Mouse (Mus musculus) inflammation-experienced regulatory T-cells, adult 6 months (primary cell): Measurements from ENCODE around the gene Nol10. TPM values are rescaled to one million over a fixed set of nuclear protein-coding genes. Genes with fewer than 3 reads are reported as not detected.
A peak's percentile ranks its signal among the peaks of the same experiment; 100 is the strongest.

Source experiments
- ATAC-seq: one replicate; pipeline ENCODE4 v1.8.0; 2017
- polyA plus RNA-seq, 3 experiments: library from polyadenylated mRNA; unstranded; fragments of 100-300 nt; shearing (Covaris generic); gene quantifications; one replicate each; pipeline ENCODE4 v1.2.1; 2017

Gene Nol10
- polyA plus RNA-seq, 3 experiments from 2014 or later: 27.7 to 35.0 (median 33.4) TPM

DNA sequence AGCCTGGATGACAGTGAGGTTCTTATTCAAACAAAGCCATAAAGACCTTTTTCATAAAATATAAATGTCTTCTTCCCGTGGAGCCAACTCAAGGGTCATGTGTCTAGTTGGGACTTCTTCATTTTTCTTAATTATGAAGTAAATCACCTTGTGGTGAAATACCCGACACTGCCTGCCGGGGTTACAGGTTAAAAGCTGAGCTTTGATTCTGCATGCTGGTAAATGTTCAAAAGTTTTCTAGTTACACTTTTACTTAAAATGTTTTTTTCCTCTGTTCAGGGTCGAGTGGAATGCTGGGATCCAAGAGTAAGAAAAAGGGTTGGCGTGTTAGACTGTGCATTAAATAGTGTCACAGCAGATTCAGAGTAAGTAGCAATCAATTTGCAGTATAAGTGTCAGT lies 14.1 kb downstream of the Nol10 start:
- ATAC-seq: no peak

DNA sequence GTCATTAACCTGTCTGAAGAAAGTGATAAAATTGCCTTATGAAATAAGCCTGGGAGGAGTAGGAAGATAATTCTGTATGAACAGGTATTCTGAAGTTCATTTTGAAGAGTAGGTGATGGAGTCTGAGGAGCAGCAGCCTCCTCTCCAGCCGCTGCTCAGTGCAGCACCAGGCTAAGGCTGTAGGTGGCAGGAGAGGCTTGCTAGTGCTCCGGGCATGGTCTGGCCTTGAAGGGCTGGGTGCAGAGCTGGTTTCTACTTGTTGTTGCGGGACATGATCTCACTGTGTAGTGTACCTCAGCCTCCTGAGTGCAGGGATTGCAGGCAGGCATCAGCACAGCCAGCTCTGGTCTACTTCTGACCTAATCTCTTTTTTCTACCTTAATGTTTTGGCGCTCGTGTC lies 18.7 kb downstream of the Nol10 start:
- ATAC-seq: peak; percentile 99

DNA sequence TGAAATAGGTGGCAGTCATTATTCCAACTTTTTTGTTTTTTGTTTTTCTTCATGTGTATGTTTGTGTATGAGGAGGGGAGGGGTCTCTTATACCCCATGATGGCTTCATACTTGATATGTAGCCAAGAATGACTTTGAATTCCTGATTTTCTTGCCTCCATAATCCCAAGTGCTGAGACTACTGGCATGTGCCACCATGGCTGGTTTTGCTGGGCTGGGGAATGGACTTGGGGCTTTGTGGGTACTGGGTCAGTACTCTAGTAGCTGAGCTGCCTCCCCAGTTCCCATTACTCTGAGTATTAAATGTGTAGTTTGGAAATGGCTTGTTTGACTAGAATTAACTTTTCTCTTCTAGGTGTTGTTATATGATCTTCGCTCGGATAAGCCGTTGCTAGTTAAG lies 20.9 kb downstream of the Nol10 start:
- ATAC-seq: no peak

- no peak for ATAC-seq
Observed at GRCm38 (mm10) chr12:17369551-17370325, 21.5 kb downstream of the Nol10 start.

DNA sequence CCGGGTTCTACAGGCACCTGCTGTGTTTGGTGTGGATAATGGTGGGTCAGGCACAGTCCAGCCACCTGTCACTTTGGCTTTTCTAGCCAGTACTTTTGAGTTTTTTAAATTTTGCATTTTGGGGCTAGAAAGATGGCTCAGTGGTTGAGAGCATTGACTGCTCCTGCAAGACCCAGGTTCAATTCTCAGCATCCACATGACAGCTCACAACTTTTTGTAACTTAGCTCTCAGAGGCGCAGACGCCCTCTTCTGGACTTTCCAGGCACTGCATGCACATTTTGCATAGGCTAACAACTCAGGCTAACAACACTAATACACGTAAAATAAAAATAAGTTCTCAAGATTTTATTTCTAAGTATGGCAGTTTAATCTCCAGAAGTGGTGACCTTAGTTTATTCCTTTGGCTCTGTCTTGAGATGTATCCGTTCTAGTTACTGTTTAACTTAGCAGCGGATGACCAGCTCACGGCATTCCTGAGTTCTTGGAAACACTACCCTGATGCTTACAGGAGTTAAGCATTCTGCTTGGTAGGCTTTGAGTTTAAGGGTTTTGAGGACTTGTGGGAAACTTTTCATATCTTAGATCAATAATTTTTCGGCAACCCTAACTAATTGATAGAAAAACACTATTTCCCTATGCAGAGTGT lies 23.5 kb downstream of the Nol10 start:
- no peak for ATAC-seq

GRCm38 (mm10) chr12:17372696-17373095 lies 24.4 kb downstream of the Nol10 start:
- ATAC-seq: peak; percentile 81

- peak; percentile 73 for ATAC-seq
Observed at GRCm38 (mm10) chr12:17373470-17373975, 25.3 kb downstream of the Nol10 start.

DNA sequence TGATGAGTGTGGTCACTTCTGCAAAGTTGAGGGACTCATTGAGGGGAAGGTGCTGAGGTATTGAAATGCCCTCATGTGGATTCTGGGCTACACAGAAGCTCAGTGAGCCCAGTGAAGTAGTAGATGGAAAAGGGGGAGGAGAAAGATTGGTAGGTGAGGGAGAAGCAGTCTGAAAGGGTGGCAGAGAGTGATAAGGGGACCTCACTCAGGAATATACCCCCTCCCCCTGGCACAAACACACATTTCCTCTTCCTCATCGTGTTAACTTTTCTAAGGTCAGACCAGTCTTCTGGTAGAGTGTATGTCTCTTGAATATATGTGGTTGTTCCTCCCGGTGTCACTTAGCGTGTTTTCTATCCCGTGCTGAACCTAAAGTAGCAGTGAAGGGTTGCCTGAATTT lies 27.0 kb downstream of the Nol10 start:
- ATAC-seq: no peak

DNA sequence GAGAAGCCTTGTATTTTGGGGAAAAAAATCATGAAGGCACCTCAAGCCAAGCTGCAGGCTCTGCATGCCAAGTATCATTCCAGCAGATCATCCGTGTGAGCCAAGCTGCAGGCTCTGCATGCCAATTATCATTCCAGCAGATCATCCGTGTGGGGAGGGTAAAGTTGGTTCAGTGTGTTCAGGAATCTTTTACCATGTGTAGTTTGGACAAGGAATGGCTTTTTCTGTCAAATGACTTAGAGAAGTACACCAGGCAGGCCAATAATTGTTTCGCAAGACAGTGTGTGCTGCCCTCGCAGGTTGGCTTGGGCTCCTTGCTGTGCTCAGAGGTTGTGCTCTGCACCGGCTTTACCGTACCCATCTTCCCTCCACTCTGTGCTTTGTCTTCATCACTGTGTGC lies 28.3 kb downstream of the Nol10 start:
- no peak for ATAC-seq

- peak; percentile 57 for ATAC-seq
Observed at GRCm38 (mm10) chr12:17380991-17381390, 32.7 kb downstream of the Nol10 start.

GRCm38 (mm10) chr12:17382759-17383158 lies 34.5 kb downstream of the Nol10 start:
- ATAC-seq: no peak

GRCm38 (mm10) chr12:17386896-17387295 lies 38.6 kb downstream of the Nol10 start:
- ATAC-seq: no peak

DNA sequence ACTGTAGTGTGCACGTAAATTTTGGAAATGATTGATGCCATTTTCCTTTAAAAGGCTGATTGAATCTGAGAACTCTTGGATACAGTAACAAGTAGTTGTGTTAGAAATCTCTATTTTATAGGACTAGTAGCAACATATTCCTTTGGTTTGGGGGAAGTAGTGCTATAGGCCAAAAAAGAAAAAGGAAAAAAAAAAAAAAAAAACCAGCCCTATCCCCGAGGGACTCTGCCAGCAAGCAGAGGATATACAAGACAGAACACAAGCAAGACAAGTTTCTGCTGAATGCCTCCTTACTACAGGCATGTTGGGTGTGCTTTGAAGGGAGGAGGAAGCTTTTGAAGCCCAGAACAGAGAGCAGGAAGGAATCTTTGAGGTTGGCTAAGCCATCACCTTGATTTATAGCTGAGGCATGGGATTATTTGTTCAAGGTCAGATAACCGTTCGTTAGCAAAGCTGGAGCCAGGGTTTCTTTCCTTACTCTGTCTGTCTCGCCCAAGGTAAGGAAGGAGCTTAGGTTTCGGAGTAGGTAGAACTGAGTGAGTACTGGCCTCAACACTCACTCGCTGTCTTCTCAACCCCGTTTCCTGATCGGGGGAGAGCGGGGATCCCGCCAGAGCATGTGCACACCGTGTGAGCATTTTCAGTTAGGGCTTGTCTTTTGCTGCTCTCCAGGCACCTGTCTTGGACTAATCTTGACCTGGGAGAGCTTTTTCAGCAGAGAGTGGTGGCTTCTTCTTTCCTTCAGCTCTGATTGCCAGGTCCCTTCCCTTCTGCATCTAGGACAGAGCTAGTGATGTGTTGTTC lies 39.3 kb downstream of the Nol10 start:
- ATAC-seq: no peak

- ATAC-seq: no peak
Observed at GRCm38 (mm10) chr12:17388136-17388437, 39.8 kb downstream of the Nol10 start.

GRCm38 (mm10) chr12:17390036-17390435 lies 41.8 kb downstream of the Nol10 start:
- no peak for ATAC-seq

DNA sequence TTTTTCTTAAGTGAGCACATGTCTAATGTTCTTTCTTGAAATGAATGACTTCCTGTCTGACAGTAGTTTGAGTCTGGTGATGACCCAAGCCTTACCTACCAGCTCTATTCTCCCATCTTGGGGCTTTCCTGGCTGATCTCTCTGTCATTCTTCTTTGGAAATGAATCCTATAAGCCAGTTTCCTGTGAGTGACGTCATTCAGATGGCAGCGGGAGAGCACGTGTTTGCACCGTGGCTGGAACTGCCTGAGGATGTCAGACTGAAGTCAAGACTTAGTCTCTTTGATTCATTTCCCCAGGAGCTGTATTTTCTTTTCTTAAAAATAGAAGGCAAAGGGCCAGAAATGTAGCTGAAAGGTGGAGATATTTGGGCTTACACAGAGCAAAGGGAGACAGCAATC lies 42.3 kb downstream of the Nol10 start:
- ATAC-seq: peak; percentile 71

- ATAC-seq: no peak
Observed at GRCm38 (mm10) chr12:17393148-17393547, 44.9 kb downstream of the Nol10 start.

DNA sequence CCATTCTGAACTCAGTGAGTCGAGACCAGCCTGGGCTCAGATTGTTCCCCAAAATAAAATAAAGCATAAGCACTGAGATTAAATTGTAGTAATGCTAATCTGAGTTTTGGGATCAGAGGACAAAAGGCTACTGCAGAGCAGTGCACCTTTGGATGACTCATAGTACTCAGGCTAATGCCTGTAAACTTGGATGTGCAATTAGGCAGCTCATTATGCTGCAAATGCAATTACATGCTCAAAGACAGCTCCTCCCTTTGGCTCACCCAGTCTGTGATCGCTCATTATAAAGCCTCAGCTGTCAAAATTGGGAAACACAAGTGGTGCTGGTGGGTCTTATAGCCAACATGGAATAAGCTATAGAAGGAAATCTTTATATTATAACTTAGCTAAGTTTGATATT lies 48.9 kb downstream of the Nol10 start:
- no peak for ATAC-seq

GRCm38 (mm10) chr12:17401419-17401818 lies 53.2 kb downstream of the Nol10 start:
- ATAC-seq: peak; percentile 2

- ATAC-seq: no peak
Observed at GRCm38 (mm10) chr12:17402116-17402515, 53.9 kb downstream of the Nol10 start.

- no peak for ATAC-seq
Observed at GRCm38 (mm10) chr12:17403998-17404397, 55.7 kb downstream of the Nol10 start.

- ATAC-seq: peak; percentile 61
Observed at GRCm38 (mm10) chr12:17406825-17407224, 58.6 kb downstream of the Nol10 start.

GRCm38 (mm10) chr12:17408312-17408711 lies 60.1 kb downstream of the Nol10 start:
- peak; percentile 42 for ATAC-seq
